Comparison of ENCODE assay signal across 8 mouse cellular contexts in the genomic region with DNA sequence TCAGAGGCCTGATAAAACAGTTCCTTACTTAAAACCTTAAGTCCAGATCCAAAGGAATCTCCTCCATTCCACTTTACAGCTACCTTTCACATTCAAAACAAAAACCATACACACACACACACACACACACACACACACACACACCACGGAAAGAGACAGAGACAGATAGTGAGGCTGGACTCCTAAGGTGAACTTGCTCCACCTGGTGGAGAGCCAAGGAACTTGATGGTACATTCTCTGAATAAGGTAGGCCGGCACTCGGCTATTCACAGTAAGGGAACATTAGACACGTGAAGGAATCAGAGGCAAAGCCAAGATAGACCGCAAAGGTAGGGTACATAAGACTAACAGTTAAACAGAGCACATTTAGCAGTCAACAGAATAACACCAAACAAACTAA. TPM values are rescaled to one million over a fixed set of nuclear protein-coding genes. Genes with fewer than 3 reads are reported as not detected.
DNase-seq lines count a peak whose midpoint lies in the region; ATAC-seq and TF ChIP-seq lines count a peak whose summit lies in the region.

No protein-coding gene starts in this region.

- H3K4me2 ChIP-seq in embryonic facial prominence, embryonic 11.5 days (ENCODE audit: low read depth, low read length): no peak overlapping the region
- no peak overlapping the region for H3K4me2 ChIP-seq in liver, embryonic 13.5 days
- no peak overlapping the region for H3K4me2 ChIP-seq in stomach, postnatal 0 days (replicated peaks; ENCODE audit: low read depth)

- no peak overlapping the region for H3K4me3 ChIP-seq in embryonic facial prominence, embryonic 11.5 days (ENCODE audit: low read depth, low read length)
- no peak overlapping the region for H3K4me3 ChIP-seq in liver, embryonic 13.5 days (replicated peaks)
- no peak overlapping the region for H3K4me3 ChIP-seq in stomach, postnatal 0 days (ENCODE audit: low read depth, low read length)

- H3K36me3 ChIP-seq in embryonic facial prominence, embryonic 11.5 days (replicated peaks; ENCODE audit: control insufficient read depth, insufficient read depth, low read depth, low read length): no peaks in the 10 kb centered on the region
- no peaks in the 10 kb centered on the region for H3K36me3 ChIP-seq in liver, embryonic 13.5 days
- no peaks in the 10 kb centered on the region for H3K36me3 ChIP-seq in stomach, postnatal 0 days (ENCODE audit: control insufficient read depth, insufficient read depth, low read length)

- H3K9me3 ChIP-seq in embryonic facial prominence, embryonic 11.5 days (replicated peaks; ENCODE audit: control insufficient read depth, low read length): no peaks in the 10 kb centered on the region
- no peaks in the 10 kb centered on the region for H3K9me3 ChIP-seq in liver, embryonic 13.5 days (replicated peaks)
- no peaks in the 10 kb centered on the region for H3K9me3 ChIP-seq in stomach, postnatal 0 days (ENCODE audit: control insufficient read depth, low read length)

- WGBS in embryonic facial prominence, embryonic 11.5 days: 4% methylated on average over 5 of the region's 5 CpGs
- 5% methylated on average over 5 of the region's 5 CpGs for WGBS in liver, embryonic 13.5 days (ENCODE audit: insufficient replicate concordance)
- 9% methylated on average over 5 of the region's 5 CpGs for WGBS in stomach, postnatal 0 days

- no peak for ATAC-seq in embryonic facial prominence, embryonic 11.5 days (replicated peaks; ENCODE audit: insufficient number of reproducible peaks, low FRiP score, low TSS enrichment, low read depth)
- ATAC-seq in liver, embryonic 13.5 days (ENCODE audit: low read depth): peak; percentile 47; the same call in 1 of the 2 replicates
- ATAC-seq in stomach, postnatal 0 days (ENCODE audit: low FRiP score, low TSS enrichment): peak; percentile 83

- H3K27me3 ChIP-seq in embryonic facial prominence, embryonic 11.5 days (ENCODE audit: control insufficient read depth, insufficient read depth, low read length): no peaks in the 10 kb centered on the region
- peaks cover 69% of the 10 kb centered on the region for H3K27me3 ChIP-seq in liver, embryonic 13.5 days
- H3K27me3 ChIP-seq in stomach, postnatal 0 days (ENCODE audit: control insufficient read depth, insufficient read depth, low read length): no peaks in the 10 kb centered on the region

- peak; percentile 62 to 76 for DNase-seq in CD8-positive naive resting alpha-beta T cell, adult 2 months (ENCODE audit: low read depth in 2 of 2, low spot score in 2 of 2)
- DNase-seq in adrenal gland, postnatal 36 days: peak; percentile 86 to 90
- DNase-seq in embryonic facial prominence, embryonic 11.5 days (ENCODE audit: low spot score): peak; percentile 94
- DNase-seq in heart, adult 9 months (ENCODE audit: low spot score in 2 of 2): peak; percentile 33 to 66
- peak; percentile 91 for DNase-seq in kidney, postnatal 10 days
- peak; percentile 31 for DNase-seq in liver, embryonic 13.5 days
- peak; percentile 77 for DNase-seq in neural tube, embryonic 10.5 days (ENCODE audit: extremely low spot score, low spot score)
- peak; percentile 81 for DNase-seq in stomach, postnatal 0 days (ENCODE audit: low spot score)

- no peak for TF ChIP-seq EP300 in stomach, postnatal 0 days (optimal IDR thresholded peaks at IDR 0.05)

- no peak overlapping the region for H3K27ac ChIP-seq in embryonic facial prominence, embryonic 11.5 days (replicated peaks; ENCODE audit: low read depth, low read length)
- H3K27ac ChIP-seq in liver, embryonic 13.5 days: no peak overlapping the region
- H3K27ac ChIP-seq in stomach, postnatal 0 days (replicated peaks): no peak overlapping the region

- TF ChIP-seq CTCF in stomach, postnatal 0 days (IDR thresholded peaks at IDR 0.05; ENCODE audit: low read depth): peak; percentile 96

- H3K4me1 ChIP-seq in embryonic facial prominence, embryonic 11.5 days (ENCODE audit: control insufficient read depth, insufficient read depth, low read length): no peaks in the 10 kb centered on the region; the same call in 1 of the 2 replicates
- peaks cover 1% of the 10 kb centered on the region for H3K4me1 ChIP-seq in liver, embryonic 13.5 days (replicated peaks)
- H3K4me1 ChIP-seq in stomach, postnatal 0 days (replicated peaks; ENCODE audit: control insufficient read depth, insufficient read depth): no peaks in the 10 kb centered on the region

- no peak overlapping the region for H3K9ac ChIP-seq in embryonic facial prominence, embryonic 11.5 days (replicated peaks; ENCODE audit: low read length)
- H3K9ac ChIP-seq in liver, embryonic 13.5 days: no peak overlapping the region
- H3K9ac ChIP-seq in stomach, postnatal 0 days (ENCODE audit: low read length): no peak overlapping the region

RNA-seq across cellular contexts. Expression of gene Greb1, which starts 4.8 kb away (rescaled TPM):
- 10 to 100 TPM; 29.2 to 77.1 TPM for total RNA-seq in adrenal gland, postnatal 36 days (2021)
- 5.0 and 7.8 TPM in 2 replicates for polyA plus RNA-seq in embryonic facial prominence, embryonic 11.5 days (2014; fragmentation: Nextera tagmentation; extraction: Ambion mirVana)
- 0.61 and 0.68 TPM in 2 replicates for polyA plus RNA-seq in liver, embryonic 13.5 days (2015; fragmentation: Nextera tagmentation; extraction: Ambion mirVana)
- polyA plus RNA-seq in stomach, postnatal 0 days (2015; fragmentation: Nextera tagmentation; extraction: Ambion mirVana): 0.16 and 0.24 TPM in 2 replicates

RNA-seq across cellular contexts. Expression of gene E2f6, which starts 5.3 kb away (rescaled TPM):
- 10 to 100 TPM; 33.8 to 39.0 TPM for total RNA-seq in adrenal gland, postnatal 36 days (2021)
- 85.5 and 87.6 TPM in 2 replicates for polyA plus RNA-seq in embryonic facial prominence, embryonic 11.5 days (2014; fragmentation: Nextera tagmentation; extraction: Ambion mirVana)
- polyA plus RNA-seq in liver, embryonic 13.5 days (2015; fragmentation: Nextera tagmentation; extraction: Ambion mirVana): 22.6 and 26.1 TPM in 2 replicates
- polyA plus RNA-seq in stomach, postnatal 0 days (2015; fragmentation: Nextera tagmentation; extraction: Ambion mirVana): 12.5 and 12.7 TPM in 2 replicates

Comparison
In these comparisons a context has a peak if more than half of its experiments do, and no peak if none do; other contexts are left out.
1. DNase-seq: peak in every context shown above with its lines; median percentile 94 in embryonic facial prominence, embryonic 11.5 days; 91 in kidney, postnatal 10 days; 88 in adrenal gland, postnatal 36 days; 81 in stomach, postnatal 0 days; 77 in neural tube, embryonic 10.5 days; 69 in CD8-positive naive resting alpha-beta T cell, adult 2 months; 50 in heart, adult 9 months; 31 in liver, embryonic 13.5 days.